Mouse (Mus musculus) lung, postnatal 25 days (tissue): ENCODE measurements at regions not wholly inside any gene's neighbourhood (a gene's known extent, or its start where the extent isn't known, plus 50 kb on each side); places are given as distances from the start of the nearest gene placed in this dataset.

Experiments
- DNase-seq: peaks from one replicate; pipeline ENCODE4 v3.0.0; 2022; ENCODE audit warnings: low spot score

GRCm38 (mm10) chr11:22617204-22617874 lies 105.5 kb downstream of the Tmem17 start:
- peak; percentile 86 for DNase-seq

DNA sequence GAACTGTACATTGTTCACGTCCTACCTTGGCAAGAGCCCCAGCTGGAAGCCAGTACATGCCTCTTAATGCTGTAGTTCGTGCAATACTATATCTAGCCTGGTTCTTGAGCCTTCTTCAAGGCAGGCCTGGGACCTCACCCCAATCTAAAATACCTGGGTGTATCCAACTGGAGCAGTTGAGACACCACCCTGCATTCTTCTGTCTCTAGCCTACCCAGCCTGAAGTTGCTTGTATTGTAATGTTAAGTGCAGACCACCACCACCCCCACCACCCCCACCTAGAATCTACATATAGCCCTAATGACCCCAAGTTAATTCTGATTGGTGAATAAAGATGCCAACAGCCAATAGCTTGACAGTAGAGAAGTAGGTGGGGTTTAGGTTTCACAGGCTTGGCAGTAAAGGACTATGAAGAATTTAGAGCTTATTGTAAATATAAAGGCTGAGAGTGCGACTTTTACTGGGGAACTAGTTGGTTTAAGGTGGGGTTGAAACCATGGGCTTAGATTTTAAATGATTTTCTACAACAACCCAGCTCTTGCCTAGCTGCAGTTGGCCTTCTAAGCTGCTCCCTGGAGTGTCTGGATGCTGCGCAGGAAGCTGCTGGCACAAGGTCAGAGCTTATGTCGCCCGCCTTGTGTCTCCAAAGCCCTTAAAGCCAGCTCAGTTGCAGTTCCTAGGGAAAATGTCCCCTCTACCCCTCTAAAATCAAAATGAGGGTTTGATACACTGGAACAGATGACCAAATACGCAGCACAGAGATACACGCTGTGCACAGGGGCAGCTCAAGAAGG lies 109.2 kb downstream of the Tmem17 start:
- no peak for DNase-seq

DNA sequence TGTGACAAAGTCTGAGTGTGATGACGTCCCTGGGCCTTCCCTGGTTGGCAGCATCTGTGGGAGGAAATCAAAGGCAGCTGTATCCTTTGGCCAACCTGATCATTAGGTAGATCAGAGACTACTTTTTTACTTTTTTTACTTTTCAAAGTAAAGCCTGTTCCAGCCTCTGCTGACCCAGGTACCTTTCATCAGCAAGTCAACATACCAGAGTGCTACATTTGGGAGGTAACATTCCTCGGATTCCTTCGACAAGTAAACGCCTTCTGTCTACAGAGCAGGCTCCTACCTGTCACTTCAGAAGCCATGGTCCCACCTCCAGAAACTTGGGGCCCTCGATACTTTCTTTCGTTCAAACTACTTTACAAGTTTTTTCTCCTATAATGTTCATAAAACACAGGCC lies 110.0 kb downstream of the Tmem17 start:
- peak; percentile 62 for DNase-seq

DNA sequence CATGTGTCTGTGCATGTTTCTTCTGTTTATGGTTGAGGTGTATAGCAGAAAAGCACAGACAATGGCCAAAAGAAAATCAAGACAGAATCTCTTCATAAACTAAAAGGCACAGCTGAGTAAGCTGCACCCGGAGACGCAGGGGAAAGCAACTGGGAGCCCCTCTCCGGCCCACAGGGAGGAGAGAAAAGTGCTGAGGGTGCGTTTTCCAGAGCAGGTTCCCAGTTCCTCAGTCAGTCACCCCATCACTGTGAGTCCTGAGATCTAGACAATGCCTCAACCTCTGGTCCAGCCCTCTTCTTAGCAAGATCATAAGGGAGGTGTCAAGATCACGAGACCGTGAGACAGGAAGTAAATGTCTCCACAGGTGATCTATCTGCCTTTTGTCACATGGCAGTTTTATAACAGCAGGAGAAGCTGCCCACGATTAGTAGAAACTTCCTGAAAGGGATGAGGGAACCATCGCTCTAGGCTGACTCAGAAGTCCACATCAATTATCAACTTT lies 110.7 kb downstream of the Tmem17 start:
- DNase-seq, result no peak

DNA sequence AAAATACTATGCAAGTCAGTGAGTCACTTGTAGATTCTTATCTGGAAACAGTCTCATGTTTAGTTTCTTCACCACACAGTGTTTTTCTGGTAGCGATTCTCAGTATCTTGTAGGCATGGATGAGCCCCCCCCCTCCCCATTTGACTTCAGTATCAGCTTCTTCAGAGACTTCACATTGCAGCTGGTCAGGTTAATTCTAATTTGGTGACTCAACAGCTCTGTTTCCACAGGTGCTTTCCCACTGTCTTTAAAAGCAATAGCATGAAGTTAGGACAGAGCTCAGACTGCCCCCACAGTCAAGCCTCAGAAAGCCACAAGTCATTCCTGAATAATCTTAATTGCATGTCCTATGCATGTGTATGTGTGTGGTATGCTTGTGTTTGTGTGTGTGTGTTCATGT lies 114.5 kb downstream of the Tmem17 start:
- DNase-seq, result no peak

DNA sequence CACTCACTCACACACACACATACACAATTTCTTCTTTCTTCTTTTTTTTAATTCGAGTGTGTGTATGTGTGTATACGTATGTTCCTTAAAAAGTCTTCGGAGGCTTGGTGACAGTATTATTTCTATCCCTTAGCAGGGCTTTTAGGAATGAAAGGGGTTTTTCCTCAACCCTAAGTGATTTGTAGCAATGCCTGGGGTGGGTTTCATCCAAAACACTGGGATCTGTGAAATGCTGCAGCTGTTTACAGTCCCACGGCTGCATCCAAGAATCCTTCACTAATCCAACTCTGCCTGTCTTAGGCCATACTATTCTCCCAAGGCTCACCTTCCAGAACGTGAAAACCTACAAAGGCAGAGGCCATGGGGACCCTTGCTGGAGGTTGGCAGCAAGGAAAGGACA lies 116.6 kb downstream of the Tmem17 start:
- DNase-seq, result no peak

- DNase-seq, result peak; percentile 75
Observed at GRCm38 (mm10) chr11:22628979-22629378, 117.1 kb downstream of the Tmem17 start.

DNA sequence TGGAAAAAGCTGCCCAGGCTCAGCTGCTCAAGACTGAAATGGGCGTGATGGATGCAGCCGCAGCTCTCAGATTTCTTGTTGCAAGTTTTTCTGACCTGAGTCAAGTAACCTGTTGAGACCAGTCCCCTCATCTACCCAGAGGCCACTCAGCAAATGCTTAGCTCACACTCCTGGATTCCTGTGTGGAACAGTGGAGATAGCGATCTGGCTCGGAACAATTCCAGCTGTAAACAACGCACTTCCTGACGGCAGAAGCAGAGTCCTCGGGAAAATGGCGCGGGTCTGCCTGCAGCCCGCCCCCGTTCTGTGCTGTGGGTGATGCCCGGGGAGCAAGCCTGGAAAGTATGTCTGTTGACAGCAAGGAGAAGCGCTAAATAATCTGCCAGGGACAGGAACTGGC lies 117.7 kb downstream of the Tmem17 start:
- peak; percentile 91 for DNase-seq

GRCm38 (mm10) chr11:22629991-22630390 lies 118.1 kb downstream of the Tmem17 start:
- peak; percentile 53 for DNase-seq

DNA sequence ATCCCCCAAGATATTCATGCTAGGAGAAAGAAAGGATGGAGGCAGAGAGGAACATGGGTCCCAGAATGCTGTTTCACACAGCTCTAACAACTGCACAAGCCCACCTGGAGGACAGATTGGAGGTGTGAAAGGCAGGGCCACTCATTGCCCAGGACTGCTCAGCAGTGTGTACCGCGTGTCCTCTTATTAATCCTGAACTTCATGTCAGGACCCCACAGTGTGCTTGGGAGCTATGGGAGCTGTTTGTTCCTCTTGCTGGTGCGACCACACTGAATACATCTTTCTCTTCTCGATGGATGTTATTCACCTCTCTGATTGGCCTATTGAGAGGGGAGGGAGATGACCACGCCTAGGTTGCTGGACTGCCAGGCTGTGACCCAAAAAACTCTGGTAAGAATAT lies 119.1 kb downstream of the Tmem17 start:
- DNase-seq, result no peak

DNA sequence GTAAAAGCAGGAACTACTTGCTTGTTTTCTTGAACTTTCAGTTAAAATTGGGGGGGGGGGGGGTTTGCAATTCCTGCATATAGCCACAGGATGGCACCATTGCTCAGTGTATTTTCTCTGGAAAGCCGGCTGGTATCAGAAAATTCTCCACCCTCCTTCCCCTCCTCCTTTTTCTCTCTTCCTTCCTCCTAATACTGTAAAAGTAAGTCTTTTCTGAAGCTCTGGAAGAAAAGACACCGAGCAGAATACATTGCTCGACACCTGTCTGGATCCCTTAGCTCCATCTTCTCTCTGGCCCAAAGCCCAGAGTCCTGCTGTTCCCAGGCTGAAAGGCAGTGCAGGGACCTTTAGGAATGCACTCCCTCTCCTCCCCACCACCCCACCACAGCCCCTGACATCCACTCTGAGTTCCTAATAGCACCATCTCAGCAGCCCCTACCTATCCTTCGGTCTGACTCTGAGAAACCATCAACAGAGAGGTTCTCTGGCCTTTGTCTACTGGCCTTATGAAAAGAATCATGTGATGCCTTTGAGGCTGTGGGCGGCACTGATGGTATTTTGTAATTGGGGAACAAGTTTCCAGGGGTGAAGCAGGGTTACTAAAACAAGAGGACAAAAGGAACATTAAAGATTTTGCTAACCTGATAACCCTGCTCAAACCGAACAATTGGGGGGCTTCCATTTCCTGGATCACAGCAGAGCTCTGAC lies 119.9 kb downstream of the Tmem17 start:
- peak; percentile 40 for DNase-seq

- DNase-seq, result no peak
Observed at GRCm38 (mm10) chr11:22632314-22632700, 120.4 kb downstream of the Tmem17 start.

DNA sequence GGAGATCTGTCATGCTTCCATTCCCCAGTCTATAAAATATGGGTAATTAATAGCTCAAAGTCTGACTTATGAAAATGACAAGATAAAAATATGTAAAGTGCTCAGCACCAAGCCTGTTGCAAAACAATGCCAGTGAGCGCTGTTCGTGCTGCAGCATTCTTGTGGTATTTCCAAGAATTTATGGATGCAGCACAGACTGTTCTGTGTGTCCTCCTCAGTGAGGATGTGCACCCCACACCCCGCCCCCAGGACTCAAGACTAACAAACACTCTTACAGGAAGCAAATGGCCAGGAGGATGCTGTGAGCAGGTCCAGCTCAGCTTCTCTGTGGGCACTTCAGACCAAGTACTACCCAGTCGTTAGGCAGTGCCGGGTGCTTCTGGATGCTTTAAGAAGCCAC lies 121.1 kb downstream of the Tmem17 start:
- peak; percentile 54 for DNase-seq

GRCm38 (mm10) chr11:22633961-22634360 lies 122.1 kb downstream of the Tmem17 start:
- DNase-seq, result no peak

DNA sequence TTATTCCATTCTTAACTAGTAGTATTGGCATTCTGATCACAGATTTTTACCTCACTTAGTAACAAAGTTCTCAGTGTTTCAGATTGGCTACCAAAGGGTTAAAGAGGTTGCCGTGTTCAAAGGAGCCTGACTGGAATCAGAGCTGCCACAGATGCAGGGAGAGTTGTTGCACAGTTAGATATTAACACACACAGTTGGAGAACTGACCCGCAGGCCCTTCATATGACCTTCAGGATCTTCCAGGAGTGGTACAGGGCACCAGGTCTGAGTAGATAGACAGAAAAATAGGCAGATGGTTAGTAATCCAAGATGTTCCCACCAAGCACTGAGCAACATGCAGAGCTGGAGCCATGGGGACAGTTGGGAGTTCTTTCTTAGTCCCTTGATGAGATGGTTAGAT lies 123.1 kb downstream of the Tmem17 start:
- DNase-seq, result no peak

GRCm38 (mm10) chr11:22636321-22636720 lies 124.4 kb downstream of the Tmem17 start:
- DNase-seq, result no peak

GRCm38 (mm10) chr11:22636761-22637557 lies 125.1 kb downstream of the Tmem17 start:
- DNase-seq, result peak; percentile 67

GRCm38 (mm10) chr11:22638171-22638570 lies 126.3 kb downstream of the Tmem17 start:
- DNase-seq, result no peak

- no peak for DNase-seq
Observed at GRCm38 (mm10) chr11:22638700-22639099, 126.8 kb downstream of the Tmem17 start.

DNA sequence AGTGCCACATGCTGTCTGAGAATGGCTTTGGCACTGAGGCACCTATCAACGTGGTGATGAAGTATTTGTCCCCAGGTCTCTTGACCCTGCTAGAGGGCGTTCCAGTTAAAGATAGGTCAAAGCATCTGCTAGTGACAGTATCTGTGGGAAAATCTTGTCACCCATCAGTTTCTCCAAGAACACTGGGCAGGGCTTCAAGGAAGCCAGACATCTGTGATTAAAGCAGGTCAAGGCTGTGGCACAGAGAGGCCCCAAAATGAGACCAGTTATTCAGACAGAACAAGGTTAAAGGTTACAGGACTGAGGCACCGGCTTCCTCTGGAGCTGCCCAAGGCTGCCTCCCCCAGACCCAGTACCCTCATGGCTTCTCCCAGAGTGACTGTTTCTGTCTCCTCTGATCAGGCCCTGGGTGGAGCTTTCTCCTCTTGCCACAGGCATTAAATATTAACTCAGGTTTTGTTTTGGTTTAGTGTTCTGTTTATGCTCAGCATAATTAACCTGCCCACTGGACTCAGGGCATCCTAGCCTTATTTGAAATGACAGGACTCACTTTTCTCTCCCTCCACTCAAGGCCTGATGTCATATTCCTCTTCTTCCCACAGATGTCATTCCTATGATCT lies 128.6 kb downstream of the Tmem17 start:
- peak; percentile 9 for DNase-seq

DNA sequence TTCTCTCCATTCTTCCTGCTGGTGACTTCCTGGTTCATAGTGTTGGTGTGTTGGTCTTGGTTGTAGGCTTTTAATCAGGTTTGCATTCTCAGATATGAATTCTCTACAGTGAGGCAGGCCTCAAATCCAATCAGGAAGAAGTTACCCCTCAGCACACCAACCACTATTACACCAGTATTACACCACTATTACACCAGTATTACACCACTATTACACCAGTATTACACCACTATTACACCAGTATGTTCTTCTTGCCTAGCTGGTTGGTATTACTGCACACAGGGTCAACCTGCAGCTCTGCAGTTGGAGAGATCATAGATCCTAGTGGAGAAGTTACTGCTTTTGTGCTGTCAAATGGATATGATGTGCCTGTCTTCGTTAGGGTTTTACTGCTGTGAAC lies 129.6 kb downstream of the Tmem17 start:
- DNase-seq, result no peak
